Mouse (Mus musculus): ENCODE results near the gene Pomt2.

- no peak for TF ChIP-seq EP300 (IDR thresholded peaks at IDR 0.05; ENCODE audit: low read depth)
- TF ChIP-seq CTCF (IDR thresholded peaks at IDR 0.05; ENCODE audit: low read depth) = no peak
Measured at GRCm38 (mm10) chr12:87066429-87066828, 81.3 kb downstream of the Pomt2 start.

Measured in liver, embryonic 14.5 days (tissue).